Mouse (Mus musculus) splenic B cell, adult 2 months (primary cell): Measurements from ENCODE around the gene Rfwd3.
"Not testable (repeated sequence)": the region's sequence is repeated elsewhere in the genome, so short reads cannot be mapped to it uniquely, and the experiment has no call there.

ENCODE experiments used
- DNase-seq: peaks from one replicate; pipeline ENCODE4 v3.0.0-alpha.2; 2011; ENCODE audit warnings: low read depth, low spot score
- H3K27me3 ChIP-seq: 2 replicates; pipeline ENCODE4 v1.6.1; 2012; ENCODE audit warnings: mild to moderate bottlenecking, low read length, moderate library complexity, mixed read lengths; ENCODE audit not compliant: control insufficient read depth, poor library complexity, insufficient read depth, severe bottlenecking
- H3K36me3 ChIP-seq: 2 replicates; pipeline ENCODE4 v1.6.1; 2012; ENCODE audit warnings: mild to moderate bottlenecking, low read length, moderate library complexity, mixed read lengths; ENCODE audit not compliant: control insufficient read depth, poor library complexity, insufficient read depth, severe bottlenecking

Gene Rfwd3

GRCm38 (mm10) chr8:111258631-111259407 is 41.2 kb downstream of the Rfwd3 start, which contains the start of gene Glg1:
Gene Glg1 (minus strand): TSS chr8:111259216.
- no peaks in the 10 kb centered on the region for H3K27me3 ChIP-seq
- H3K36me3 ChIP-seq = no peaks in the 10 kb centered on the region
- DNase-seq = peak; percentile 93

GRCm38 (mm10) chr8:111258010-111258630 is 41.9 kb downstream of the Rfwd3 start:
- Histone ChIP-seq H3K27me3 (no peaks in the 10 kb centered on the region), H3K36me3 (no peaks in the 10 kb centered on the region)
- DNase-seq = no peak

GRCm38 (mm10) chr8:111252487-111253112 is 47.4 kb downstream of the Rfwd3 start:
- no peak for DNase-seq
- H3K27me3 ChIP-seq = no peaks in the 10 kb centered on the region
- no peaks in the 10 kb centered on the region; the same call in 1 of the 2 replicates for H3K36me3 ChIP-seq

- no peaks in the 10 kb centered on the region; the same call in 1 of the 2 replicates for H3K36me3 ChIP-seq
- no peaks in the 10 kb centered on the region for H3K27me3 ChIP-seq
- no peak for DNase-seq
Observed at GRCm38 (mm10) chr8:111250111-111250510, 49.9 kb downstream of the Rfwd3 start.

GRCm38 (mm10) chr8:111248136-111248535 is 51.9 kb downstream of the Rfwd3 start:
- no peaks in the 10 kb centered on the region for H3K27me3 ChIP-seq

GRCm38 (mm10) chr8:111246864-111247263 is 53.2 kb downstream of the Rfwd3 start:
- H3K27me3 ChIP-seq, DNase-seq, H3K36me3 ChIP-seq: not testable (repeated sequence)

More at GRCm38 (mm10) chr8:111248136-111248535, 51.9 kb downstream of the Rfwd3 start:
- DNase-seq = no peak
- H3K36me3 ChIP-seq = no peaks in the 10 kb centered on the region; the same call in 1 of the 2 replicates

GRCm38 (mm10) chr8:111246287-111246830 is 53.7 kb downstream of the Rfwd3 start:
- H3K36me3 ChIP-seq = no peaks in the 10 kb centered on the region; the same call in 1 of the 2 replicates
- no peaks in the 10 kb centered on the region for H3K27me3 ChIP-seq
- DNase-seq = no peak

GRCm38 (mm10) chr8:111237301-111237700 is 62.7 kb downstream of the Rfwd3 start:
- no peaks in the 10 kb centered on the region for H3K27me3 ChIP-seq
- no peaks in the 10 kb centered on the region for H3K36me3 ChIP-seq
- DNase-seq = no peak

- no peak for DNase-seq
- no peaks in the 10 kb centered on the region for H3K27me3 ChIP-seq
Observed at GRCm38 (mm10) chr8:111233730-111234129, 66.3 kb downstream of the Rfwd3 start.

GRCm38 (mm10) chr8:111224153-111224552 is 75.9 kb downstream of the Rfwd3 start:
- no peak for DNase-seq
- Histone ChIP-seq H3K36me3 (no peaks in the 10 kb centered on the region), H3K27me3 (no peaks in the 10 kb centered on the region)

More at GRCm38 (mm10) chr8:111233730-111234129, 66.3 kb downstream of the Rfwd3 start:
- H3K36me3 ChIP-seq = no peaks in the 10 kb centered on the region
